Mouse (Mus musculus) small intestine, adult 2 months (tissue): ENCODE measurements around the gene Oxct2a. TPM values are rescaled to one million over a fixed set of nuclear protein-coding genes. Genes with fewer than 3 reads are reported as not detected.
"Not testable (repeated sequence)": the region's sequence is repeated elsewhere in the genome, so short reads cannot be mapped to it uniquely, and the experiment has no call there.

Source experiments
- H3K27ac ChIP-seq: fragments of 200-500 bp; 2 replicates; pipeline ENCODE4 v1.5.1; 2012; ENCODE audit warnings: low read depth, low read length, control low read depth, inconsistent platforms; ENCODE audit not compliant: insufficient read depth
- H3K27me3 ChIP-seq: fragments of 200-500 bp; 2 replicates; pipeline ENCODE4 v1.6.1; 2012; ENCODE audit warnings: mild to moderate bottlenecking, moderate library complexity, low read length, inconsistent platforms; ENCODE audit not compliant: control insufficient read depth, insufficient read depth
- H3K36me3 ChIP-seq: fragments of 200-500 bp; 2 replicates; pipeline ENCODE4 v1.6.1; 2012; ENCODE audit warnings: mild to moderate bottlenecking, low read length, control low read depth, inconsistent platforms; ENCODE audit not compliant: control insufficient read depth, insufficient read depth
- H3K4me1 ChIP-seq: fragments of 200-500 bp; 2 replicates; pipeline ENCODE4 v1.6.1; 2012; ENCODE audit warnings: low read length, inconsistent platforms, mixed read lengths; ENCODE audit not compliant: control insufficient read depth, insufficient read depth, insufficient read length
- H3K4me3 ChIP-seq: fragments of 200-500 bp; 2 replicates; pipeline ENCODE4 v1.5.1; 2012; ENCODE audit warnings: low read depth, mild to moderate bottlenecking, control low read depth, inconsistent platforms, low read length, moderate library complexity
- CTCF ChIP-seq: fragments of 200-500 bp; IDR thresholded peaks from 2 replicates; pipeline ENCODE4 v1.5.1; 2012; ENCODE audit warnings: low read depth, mild to moderate bottlenecking, control low read depth, inconsistent platforms, low read length, moderate library complexity, mixed read lengths; ENCODE audit not compliant: insufficient replicate concordance, insufficient read length; ENCODE audit errors: extremely low read depth
- POLR2A ChIP-seq: fragments of 200-500 bp; IDR thresholded peaks from 2 replicates; pipeline ENCODE4 v1.6.1; 2012; ENCODE audit warnings: low read depth, mild to moderate bottlenecking, control low read depth, inconsistent platforms, low read length, moderate library complexity
- WGBS: fragments of 180-500 bp; shearing (Covaris S2); methylation state at CpG from one replicate; pipeline ENCODE4 v1.1.7; 2018; 5-methylcytosine and 5-hydroxymethylcytosine counted together
- polyA plus RNA-seq: library from polyadenylated mRNA; depleted of rRNA; stranded (reverse); fragments of >200 nt; gene quantifications from 2 replicates; pipeline ENCODE4 v1.2.3, GENCODE M21; 2012

Gene Oxct2a
- polyA plus RNA-seq, 1 experiment: 3.4 TPM

GRCm38 (mm10) chr4:123342642-123343470 is 19.4 kb upstream of the Oxct2a start, which contains the start of gene Bmp8a:
TSS of gene Bmp8a (minus strand) at chr4:123343252.
- Histone ChIP-seq H3K4me3 (peak within 1 kb of the TSS; percentile 77), H3K4me1 (peaks cover 8% of the 10 kb centered on the region), H3K36me3 (no peaks in the 10 kb centered on the region), H3K27ac (peak within 1 kb of the TSS; percentile 48), H3K27me3 (peaks cover 6% of the 10 kb centered on the region; the same call in 1 of the 2 replicates)
- no peak for TF ChIP-seq CTCF
- WGBS: under 1% methylated on average over 65 of the region's 65 CpGs

- H3K4me3 ChIP-seq: peak overlapping the region; percentile 77
- H3K27ac ChIP-seq: no peak overlapping the region
Measured at GRCm38 (mm10) chr4:123342091-123342641, 18.7 kb upstream of the Oxct2a start.

DNA sequence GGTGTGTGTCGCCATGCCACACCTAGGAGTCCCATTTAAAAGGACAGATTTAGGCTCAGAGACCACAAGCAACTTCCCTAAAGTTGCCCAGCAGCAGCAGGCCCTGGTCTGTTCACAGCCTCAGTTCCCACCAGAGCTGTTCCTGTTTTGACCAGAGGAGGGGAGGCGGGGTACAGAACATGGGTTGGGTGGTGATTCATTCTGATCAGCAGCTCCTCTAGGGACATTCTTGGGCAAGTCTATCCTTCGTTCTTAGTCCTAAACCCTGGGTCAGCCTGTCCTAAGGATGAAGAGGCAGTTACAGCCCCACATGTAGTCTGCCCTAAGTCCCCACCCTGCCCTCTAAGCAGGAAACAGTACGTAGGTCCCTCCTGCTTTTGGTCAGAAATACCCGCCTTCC is 16.8 kb upstream of the Oxct2a start:
- Histone ChIP-seq H3K27ac (no peak overlapping the region), H3K4me1 (peaks cover 8% of the 10 kb centered on the region), H3K27me3 (peaks cover 6% of the 10 kb centered on the region; the same call in 1 of the 2 replicates), H3K4me3 (peak overlapping the region; percentile 25), H3K36me3 (no peaks in the 10 kb centered on the region)
- no peak for TF ChIP-seq CTCF
- TF ChIP-seq POLR2A: no peak
- WGBS: 68% methylated on average over 5 of the region's 5 CpGs

More at GRCm38 (mm10) chr4:123342091-123342641, 18.7 kb upstream of the Oxct2a start:
- WGBS: 3% methylated on average over 43 of the region's 43 CpGs
- no peaks in the 10 kb centered on the region for H3K36me3 ChIP-seq
- no peak for TF ChIP-seq CTCF
- no peak for TF ChIP-seq POLR2A
- peaks cover 6% of the 10 kb centered on the region; the same call in 1 of the 2 replicates for H3K27me3 ChIP-seq
- H3K4me1 ChIP-seq: peaks cover 8% of the 10 kb centered on the region

DNA sequence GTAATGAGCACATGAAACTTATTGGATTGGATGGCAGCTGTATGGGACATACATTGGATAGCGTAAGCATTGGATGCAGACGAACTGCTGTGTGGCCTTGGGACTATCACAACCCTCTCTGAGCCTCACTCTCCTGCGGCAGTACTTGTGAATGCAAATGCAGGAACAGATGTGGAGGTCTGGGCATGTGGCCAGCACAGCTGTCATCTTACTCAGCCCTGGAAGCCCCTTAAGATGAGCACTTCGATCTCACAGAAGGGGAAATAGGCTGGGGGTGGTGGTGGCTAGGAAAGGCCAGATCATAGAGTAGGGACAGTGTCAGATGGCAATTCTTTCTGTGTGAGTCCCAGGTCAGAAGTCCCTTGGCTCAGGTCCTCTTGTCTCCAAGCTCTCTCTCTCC is 14.3 kb upstream of the Oxct2a start:
- H3K27ac ChIP-seq: no peak overlapping the region
- peaks cover 6% of the 10 kb centered on the region; the same call in 1 of the 2 replicates for H3K27me3 ChIP-seq
- 67% methylated on average over 4 of the region's 4 CpGs for WGBS
- H3K4me3 ChIP-seq: no peak overlapping the region
- H3K4me1 ChIP-seq: peaks cover 5% of the 10 kb centered on the region; the same call in 1 of the 2 replicates
- no peak for TF ChIP-seq POLR2A
- no peak for TF ChIP-seq CTCF
- H3K36me3 ChIP-seq: no peaks in the 10 kb centered on the region

GRCm38 (mm10) chr4:123335796-123336585 is 12.6 kb upstream of the Oxct2a start:
- H3K36me3 ChIP-seq: no peaks in the 10 kb centered on the region
- no peak overlapping the region for H3K27ac ChIP-seq
- H3K27me3 ChIP-seq: no peaks in the 10 kb centered on the region
- TF ChIP-seq CTCF (no peak), POLR2A (no peak)
- 55% methylated on average over 14 of the region's 14 CpGs for WGBS
- no peaks in the 10 kb centered on the region for H3K4me1 ChIP-seq
- H3K4me3 ChIP-seq: no peak overlapping the region

GRCm38 (mm10) chr4:123335244-123335643 is 11.8 kb upstream of the Oxct2a start:
- H3K4me1 ChIP-seq, H3K27me3 ChIP-seq, H3K4me3 ChIP-seq, H3K27ac ChIP-seq, H3K36me3 ChIP-seq: not testable (repeated sequence)
- WGBS: 80% methylated on average over 10 of the region's 10 CpGs

DNA sequence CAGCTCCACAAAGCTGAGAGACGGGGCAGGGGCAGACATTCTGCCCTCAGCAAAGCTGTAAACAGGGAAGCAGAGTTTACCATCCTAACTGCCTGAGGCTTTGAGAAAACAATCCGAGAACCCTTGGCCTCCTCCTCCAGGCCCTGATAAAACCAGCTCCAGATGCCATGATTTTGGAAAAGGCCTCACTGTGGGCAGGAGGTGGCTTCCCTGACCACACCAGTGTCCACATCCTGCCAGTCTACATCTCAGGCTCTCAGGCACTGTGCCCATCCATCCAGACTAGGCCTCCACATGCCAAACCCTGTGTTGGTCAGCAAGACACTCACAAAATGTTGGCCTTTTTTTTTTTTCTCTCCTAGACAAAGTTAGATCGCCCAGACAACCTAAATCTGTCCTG is 10.7 kb upstream of the Oxct2a start:
- no peaks in the 10 kb centered on the region for H3K27me3 ChIP-seq
- no peak overlapping the region for H3K4me3 ChIP-seq
- 48% methylated on average over 3 of the region's 3 CpGs for WGBS
- H3K4me1 ChIP-seq: no peaks in the 10 kb centered on the region
- H3K36me3 ChIP-seq: no peaks in the 10 kb centered on the region
- H3K27ac ChIP-seq: no peak overlapping the region
- TF ChIP-seq CTCF (no peak), POLR2A (no peak)
